Mouse (Mus musculus): ENCODE results near the gene Klhdc1.

Gene Klhdc1

GRCm38 (mm10) chr12:69297411-69298150 is 56.6 kb downstream of the Klhdc1 start:
- no peak for DNase-seq

DNA sequence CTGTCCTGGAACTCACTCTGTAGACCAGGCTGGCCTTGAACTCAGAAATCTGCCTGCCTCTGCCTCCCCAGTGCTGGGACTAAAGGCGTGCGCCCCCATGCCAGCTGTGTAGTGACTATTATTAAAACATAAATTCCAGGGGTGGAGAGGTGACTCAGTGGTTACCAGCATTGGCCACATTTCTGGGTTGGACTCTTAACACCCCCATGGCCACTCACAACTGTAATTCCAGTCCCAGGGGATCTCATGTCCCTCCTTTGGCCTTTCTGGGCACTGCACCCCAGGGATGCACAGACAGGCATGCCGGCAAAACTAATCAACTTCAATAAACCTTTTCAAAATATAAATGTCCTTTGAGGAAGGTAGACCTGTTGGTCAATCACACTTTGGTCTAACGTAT is 57.3 kb downstream of the Klhdc1 start:
- DNase-seq = no peak

DNA sequence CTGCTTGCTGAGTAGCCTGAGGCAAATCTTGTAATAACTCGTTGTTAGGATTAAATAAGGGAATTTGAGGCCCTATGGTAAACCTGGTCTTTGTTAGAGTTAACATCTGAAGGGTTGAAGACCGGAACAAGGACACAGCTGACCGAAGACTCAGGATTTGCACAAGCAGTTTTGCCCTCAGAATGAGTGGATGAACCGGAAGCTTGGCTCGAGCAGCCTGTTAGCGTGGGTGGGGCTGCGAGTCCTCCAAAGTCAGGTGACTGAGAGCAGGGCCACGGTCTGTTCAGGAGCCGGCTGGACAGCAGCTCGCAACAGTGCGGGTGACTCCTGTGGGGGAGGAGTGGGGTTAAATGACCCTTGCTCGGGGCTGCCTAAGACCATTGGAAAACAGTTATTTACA is 58.3 kb downstream of the Klhdc1 start:
- DNase-seq = no peak

GRCm38 (mm10) chr12:69299831-69300230 is 58.9 kb downstream of the Klhdc1 start:
- no peak for DNase-seq

GRCm38 (mm10) chr12:69300391-69300790 is 59.4 kb downstream of the Klhdc1 start:
- no peak for DNase-seq

GRCm38 (mm10) chr12:69302171-69302570 is 61.2 kb downstream of the Klhdc1 start:
- no peak for DNase-seq

GRCm38 (mm10) chr12:69304051-69304450 is 63.1 kb downstream of the Klhdc1 start:
- no peak for DNase-seq

- DNase-seq = no peak
These were observed 65.4 kb downstream of the Klhdc1 start for GRCm38 (mm10) chr12:69306333-69306732.

DNA sequence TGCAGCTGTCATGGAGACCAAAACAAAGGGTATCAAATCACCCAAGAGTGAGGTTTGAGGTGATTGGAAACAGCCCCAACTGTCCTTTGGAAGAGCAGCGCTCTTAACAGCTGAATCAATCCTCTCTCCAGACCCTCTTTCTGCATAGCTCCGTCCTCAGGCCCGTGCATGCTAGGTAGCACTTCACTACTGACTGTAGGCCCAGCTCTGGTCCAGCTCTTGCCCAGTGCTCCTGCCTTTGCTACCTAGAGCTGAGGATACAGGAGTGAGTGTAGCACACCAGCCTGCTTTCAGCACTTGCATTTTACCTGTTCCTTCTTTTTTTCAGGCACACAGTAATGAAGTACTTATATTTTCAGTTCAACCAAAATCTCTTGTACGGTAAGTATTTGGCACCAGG is 68.7 kb downstream of the Klhdc1 start:
- no peak for DNase-seq

GRCm38 (mm10) chr12:69318431-69318830 is 77.5 kb downstream of the Klhdc1 start:
- no peak for DNase-seq

- DNase-seq = no peak
These were observed 90.2 kb downstream of the Klhdc1 start for GRCm38 (mm10) chr12:69331187-69331586.

DNA sequence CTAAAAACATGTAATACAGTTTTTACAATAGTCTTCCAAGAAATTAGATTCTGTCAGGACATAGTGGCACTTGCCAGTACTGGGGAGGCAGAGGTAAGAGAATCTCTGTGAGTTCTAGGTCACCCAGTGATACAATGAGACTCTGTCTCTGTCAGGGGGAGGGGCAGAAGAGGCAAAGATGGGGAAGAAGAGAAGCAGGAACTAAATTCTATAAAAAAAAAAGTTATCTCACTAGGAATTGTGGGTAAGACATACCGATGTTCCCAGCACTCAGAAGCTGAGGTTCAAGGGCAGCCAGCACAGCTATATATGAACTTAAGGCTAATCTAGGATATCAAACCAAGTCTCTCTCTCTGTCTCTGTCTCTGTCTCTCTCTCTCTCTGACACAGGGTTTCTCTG is 91.2 kb downstream of the Klhdc1 start:
- no peak for DNase-seq

- no peak for DNase-seq
These were observed 92.6 kb downstream of the Klhdc1 start for GRCm38 (mm10) chr12:69333547-69333946.

Data from cerebellum, adult 11 months (tissue).